22 mouse cellular contexts compared by ENCODE assay signal in genomic region chr9:75274486-75274885, GRCm38 (mm10). TPM values are rescaled to one million over a fixed set of nuclear protein-coding genes. Genes with fewer than 3 reads are reported as not detected.
"Had no signal": no experiment of that assay in that cellular context is flagged by ENCODE, and none has a peak within 500 bp of the region (broad histone marks: within the 10 kb centered on the region; RNA-seq: fewer than 3 reads in every experiment).

No protein-coding gene starts in this region.

- H3K4me1 ChIP-seq: neural tube, embryonic 13.5 days; neural tube, embryonic 15.5 days had no signal

- ATAC-seq: liver, embryonic 12.5 days; midbrain, embryonic 16.5 days had no signal

- H3K9me3 ChIP-seq: liver, embryonic 12.5 days; midbrain, embryonic 10.5 days; midbrain, embryonic 12.5 days; neural tube, embryonic 13.5 days; neural tube, embryonic 15.5 days had no signal

- H3K4me3 ChIP-seq: liver, embryonic 12.5 days; midbrain, embryonic 10.5 days; midbrain, embryonic 12.5 days; myocyte; neural tube, embryonic 13.5 days; neural tube, embryonic 15.5 days had no signal

- H3K27me3 ChIP-seq: midbrain, embryonic 12.5 days; neural tube, embryonic 13.5 days; neural tube, embryonic 15.5 days had no signal

- H3K27ac ChIP-seq: liver, embryonic 12.5 days; liver, embryonic 14.5 days; midbrain, embryonic 12.5 days; neural tube, embryonic 13.5 days; neural tube, embryonic 15.5 days had no signal

- H3K9ac ChIP-seq: liver, embryonic 12.5 days; liver, embryonic 14.5 days; lung, embryonic 14.5 days; midbrain, embryonic 12.5 days; neural tube, embryonic 13.5 days; neural tube, embryonic 15.5 days had no signal

- H3K36me3 ChIP-seq: liver, embryonic 12.5 days; midbrain, embryonic 10.5 days; midbrain, embryonic 12.5 days; neural tube, embryonic 13.5 days; neural tube, embryonic 15.5 days had no signal

- H3K4me2 ChIP-seq: liver, embryonic 12.5 days; lung, embryonic 14.5 days; midbrain, embryonic 12.5 days; neural tube, embryonic 13.5 days; neural tube, embryonic 15.5 days had no signal

- DNase-seq: lung, adult 18-20 months; lung, embryonic 14.5 days; lung, postnatal 4 days; midbrain, embryonic 14.5 days; retina, postnatal 1 day; right cerebral cortex, adult 18-20 months; right cerebral cortex, postnatal 25 days; right cerebral cortex, postnatal 4 days; spleen, adult 18-20 months; thymus, adult 18-20 months; thymus, postnatal 14 days; thymus, postnatal 36 days had no signal

RNA-seq across cellular contexts. Expression of gene Myo5c, which starts 42.7 kb away (rescaled TPM):
- total RNA-seq: megakaryocyte, adult 5-6 weeks; megakaryocyte-erythroid progenitor cell, adult 5-6 weeks had no signal
